In the genomic region with DNA sequence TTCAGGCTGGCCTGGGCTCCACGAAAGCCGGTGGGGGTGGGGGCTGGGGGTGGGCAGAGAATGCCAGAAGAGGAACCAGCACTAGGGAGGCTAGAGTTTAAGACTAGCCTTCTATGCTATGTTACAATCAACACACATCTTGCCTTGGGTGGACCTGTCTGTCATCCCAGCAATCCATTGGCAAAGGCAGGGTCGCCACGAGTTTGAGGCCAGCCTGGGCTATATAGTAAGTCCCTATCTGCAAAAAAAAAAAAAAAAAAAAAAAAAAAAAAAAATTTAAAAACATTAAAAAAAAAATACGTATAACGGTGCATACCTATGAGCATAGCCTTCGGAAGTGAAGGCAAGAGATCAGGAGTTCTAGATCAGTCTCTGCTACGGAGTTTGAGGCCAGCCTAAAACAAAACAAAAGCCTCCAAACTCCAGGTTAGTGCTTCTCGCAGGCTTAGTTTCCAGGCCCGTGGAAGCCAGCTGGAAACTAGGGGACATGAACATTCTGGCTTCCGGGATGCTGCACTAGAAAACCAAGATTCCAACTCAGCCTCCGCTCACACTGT, we compare ENCODE assay signal across 8 mouse cellular contexts. TPM values are rescaled to one million over a fixed set of nuclear protein-coding genes. Genes with fewer than 3 reads are reported as not detected.
DNase-seq lines count a peak whose midpoint lies in the region; ATAC-seq and TF ChIP-seq lines count a peak whose summit lies in the region.

No protein-coding gene starts in this region.

- peaks cover 25% of the 10 kb centered on the region; the same call in 1 of the 2 replicates for H3K4me1 ChIP-seq in kidney, adult 2 months (ENCODE audit: control insufficient read depth, insufficient read depth, low read length)
- peaks cover 69% of the 10 kb centered on the region for H3K4me1 ChIP-seq in hindbrain, embryonic 13.5 days (replicated peaks)
- peaks cover 27% of the 10 kb centered on the region for H3K4me1 ChIP-seq in midbrain, embryonic 14.5 days (ENCODE audit: control insufficient read depth, insufficient read depth, low read length)

- H3K27ac ChIP-seq in kidney, adult 2 months (ENCODE audit: insufficient read depth, low read depth, low read length), result peak overlapping the region; percentile 81
- H3K27ac ChIP-seq in hindbrain, embryonic 13.5 days, result peak overlapping the region; percentile 93
- peak overlapping the region; percentile 81 for H3K27ac ChIP-seq in midbrain, embryonic 14.5 days (replicated peaks; ENCODE audit: low read depth, low read length)

- H3K4me2 ChIP-seq in hindbrain, embryonic 13.5 days, result peak overlapping the region; percentile 98
- peak overlapping the region; percentile 96 for H3K4me2 ChIP-seq in midbrain, embryonic 14.5 days (ENCODE audit: low read length)

- WGBS in kidney, adult 2 months, result 11% methylated on average over 12 of the region's 12 CpGs
- 18% methylated on average over 12 of the region's 12 CpGs for WGBS in hindbrain, embryonic 13.5 days
- 18% methylated on average over 12 of the region's 12 CpGs for WGBS in midbrain, embryonic 14.5 days

- H3K9ac ChIP-seq in hindbrain, embryonic 13.5 days, result peak overlapping the region; percentile 80
- H3K9ac ChIP-seq in midbrain, embryonic 14.5 days (replicated peaks; ENCODE audit: low read length), result peak overlapping the region; percentile 62

- peak; percentile 15 for ATAC-seq in activated CD4-positive, CD25-positive, alpha-beta regulatory T cell, adult 4 months
- ATAC-seq in hindbrain, embryonic 13.5 days (ENCODE audit: low FRiP score), result no peak
- ATAC-seq in midbrain, embryonic 14.5 days (ENCODE audit: low FRiP score, low TSS enrichment), result no peak

- H3K9me3 ChIP-seq in hindbrain, embryonic 13.5 days, result no peaks in the 10 kb centered on the region
- H3K9me3 ChIP-seq in midbrain, embryonic 14.5 days (ENCODE audit: control insufficient read depth, low read length), result no peaks in the 10 kb centered on the region

- TF ChIP-seq POLR2A in kidney, adult 2 months (IDR thresholded peaks at IDR 0.05; ENCODE audit: low read depth, low read length), result no peak

- no peak for TF ChIP-seq CTCF in kidney, adult 2 months (conservative IDR thresholded peaks at IDR 0.05; ENCODE audit: insufficient read depth, insufficient read length, low read depth, low read length)

- no peak for DNase-seq in kidney, adult 2 months
- no peak for DNase-seq in kidney, postnatal 36 days
- no peak for DNase-seq in midbrain, embryonic 14.5 days
- DNase-seq in right cerebral cortex, postnatal 25 days, result no peak
- no peak for DNase-seq in ovary, adult 18-20 months (ENCODE audit: low spot score)
- DNase-seq in layer of hippocampus, postnatal 10 days (ENCODE audit: low spot score in 2 of 2), result no peak

- no peaks in the 10 kb centered on the region for H3K36me3 ChIP-seq in kidney, adult 2 months (ENCODE audit: control insufficient read depth, insufficient read depth, low read length)
- H3K36me3 ChIP-seq in hindbrain, embryonic 13.5 days, result peaks cover 16% of the 10 kb centered on the region; the same call in 1 of the 2 replicates
- H3K36me3 ChIP-seq in midbrain, embryonic 14.5 days (ENCODE audit: control insufficient read depth, insufficient read depth, low read length), result 0 out of 2 replicates have a peak, but pooled peaks cover 8% of the 10 kb centered on the region

- H3K27me3 ChIP-seq in kidney, adult 2 months (replicated peaks; ENCODE audit: control insufficient read depth, insufficient read depth, low read length), result no peaks in the 10 kb centered on the region
- H3K27me3 ChIP-seq in hindbrain, embryonic 13.5 days, result no peaks in the 10 kb centered on the region
- H3K27me3 ChIP-seq in midbrain, embryonic 14.5 days (ENCODE audit: control insufficient read depth, insufficient read depth, low read length), result no peaks in the 10 kb centered on the region

- peak overlapping the region; percentile 61 for H3K4me3 ChIP-seq in kidney, adult 2 months (ENCODE audit: insufficient read depth, low read depth, low read length)
- H3K4me3 ChIP-seq in hindbrain, embryonic 13.5 days, result peak overlapping the region; percentile 68
- H3K4me3 ChIP-seq in midbrain, embryonic 14.5 days (replicated peaks; ENCODE audit: low read depth, low read length), result peak overlapping the region; percentile 57

RNA-seq across cellular contexts. Expression of a gene that starts 1.0 kb away (rescaled TPM):
- 1.3 and 1.5 TPM in 2 replicates for polyA plus RNA-seq in kidney, adult 2 months (2012; rRNA removed)
- not detected for polyA plus RNA-seq in activated CD4-positive, CD25-positive, alpha-beta regulatory T cell, adult 4 months (2017; shearing (Covaris generic))
- 3.4 and 4.5 TPM in 2 replicates for polyA plus RNA-seq in hindbrain, embryonic 13.5 days (2015; fragmentation: Nextera tagmentation; extraction: Ambion mirVana)
- 5.1 TPM in 2 replicates for polyA plus RNA-seq in midbrain, embryonic 14.5 days (2014; fragmentation: Nextera tagmentation; extraction: Ambion mirVana)
- total RNA-seq in layer of hippocampus, postnatal 10 days (2021), result under 1 TPM; 0.49 to 0.62 TPM

RNA-seq across cellular contexts. Expression of a gene that starts 1.4 kb away (rescaled TPM):
- polyA plus RNA-seq in kidney, adult 2 months (2012; rRNA removed), result 283 and 372 TPM in 2 replicates
- polyA plus RNA-seq in activated CD4-positive, CD25-positive, alpha-beta regulatory T cell, adult 4 months (2017; shearing (Covaris generic)), result 100 to 1,000 TPM; 231 to 276 TPM
- polyA plus RNA-seq in hindbrain, embryonic 13.5 days (2015; fragmentation: Nextera tagmentation; extraction: Ambion mirVana), result 187 and 198 TPM in 2 replicates
- polyA plus RNA-seq in midbrain, embryonic 14.5 days (2014; fragmentation: Nextera tagmentation; extraction: Ambion mirVana), result 170 and 211 TPM in 2 replicates
- 100 to 1,000 TPM; 137 to 147 TPM for total RNA-seq in layer of hippocampus, postnatal 10 days (2021)

RNA-seq across cellular contexts. Expression of a gene that starts 1.5 kb away (rescaled TPM):
- polyA plus RNA-seq in kidney, adult 2 months (2012; rRNA removed), result 3.9 and 5.6 TPM in 2 replicates
- polyA plus RNA-seq in activated CD4-positive, CD25-positive, alpha-beta regulatory T cell, adult 4 months (2017; shearing (Covaris generic)), result under 1 TPM in 1 of 2 experiments, not detected in 1; 0.82 TPM
- polyA plus RNA-seq in hindbrain, embryonic 13.5 days (2015; fragmentation: Nextera tagmentation; extraction: Ambion mirVana), result 12.3 and 12.8 TPM in 2 replicates
- polyA plus RNA-seq in midbrain, embryonic 14.5 days (2014; fragmentation: Nextera tagmentation; extraction: Ambion mirVana), result 8.4 and 11.9 TPM in 2 replicates
- total RNA-seq in layer of hippocampus, postnatal 10 days (2021), result 10 to 100 TPM; 11.8 to 14.1 TPM

RNA-seq across cellular contexts. Expression of a gene that starts 13.5 kb away (rescaled TPM):
- polyA plus RNA-seq in kidney, adult 2 months (2012; rRNA removed), result 0.11 and 0.16 TPM in 2 replicates
- polyA plus RNA-seq in activated CD4-positive, CD25-positive, alpha-beta regulatory T cell, adult 4 months (2017; shearing (Covaris generic)), result not detected
- 3.5 and 3.6 TPM in 2 replicates for polyA plus RNA-seq in hindbrain, embryonic 13.5 days (2015; fragmentation: Nextera tagmentation; extraction: Ambion mirVana)
- polyA plus RNA-seq in midbrain, embryonic 14.5 days (2014; fragmentation: Nextera tagmentation; extraction: Ambion mirVana), result 3.1 and 4.6 TPM in 2 replicates
- 1 to 10 TPM; 2.5 to 2.8 TPM for total RNA-seq in layer of hippocampus, postnatal 10 days (2021)
